Mouse (Mus musculus) MEL (cell line): ENCODE measurements around the gene Akt1. TPM values are rescaled to one million over a fixed set of nuclear protein-coding genes. Genes with fewer than 3 reads are reported as not detected.

Experiments used
- DNase-seq: peaks from one replicate; pipeline ENCODE4 v3.0.0; 2011; ENCODE audit warnings: low read depth, low spot score
- H3K27ac ChIP-seq: 2 replicates; pipeline ENCODE4 v1.5.1; 2012; ENCODE audit warnings: low read depth, mild to moderate bottlenecking, control low read depth, low read length, moderate library complexity; ENCODE audit not compliant: control insufficient read depth
- H3K27me3 ChIP-seq, 2 experiments: fragments of 150-350 bp in 1 of 2; sonication (generic) in 1 of 2; 2 replicates each; pipeline ENCODE4 v1.6.1; 2012; ENCODE audit warnings: low read length in 2 of 2, mild to moderate bottlenecking in 2 of 2, improper control_type of control experiment in 1 of 2, moderate library complexity in 1 of 2; ENCODE audit not compliant: insufficient read depth in 2 of 2, control insufficient read depth in 1 of 2
- H3K36me3 ChIP-seq, 2 experiments: 2 replicates each; pipeline ENCODE4 v1.6.1; 2012 to 2014; ENCODE audit warnings: low read length in 2 of 2, improper control_type of control experiment in 1 of 2, inconsistent platforms in 1 of 2, mild to moderate bottlenecking in 1 of 2; ENCODE audit not compliant: insufficient read depth in 2 of 2, control insufficient read depth in 1 of 2
- H3K4me1 ChIP-seq, 2 experiments: fragments of 150-350 bp in 1 of 2; sonication (generic) in 1 of 2; 2 replicates each; pipeline ENCODE4 v1.6.1; 2012; ENCODE audit warnings: low read length in 2 of 2, improper control_type of control experiment in 1 of 2, mild to moderate bottlenecking in 1 of 2; ENCODE audit not compliant: insufficient read depth in 2 of 2, control insufficient read depth in 1 of 2
- H3K4me3 ChIP-seq, 2 experiments: fragments of 150-350 bp in 1 of 2; sonication (generic) in 1 of 2; 2 replicates each; pipeline ENCODE4 v1.5.1; 2012; ENCODE audit warnings: low read depth in 2 of 2, low read length in 2 of 2, mild to moderate bottlenecking in 2 of 2, moderate library complexity in 2 of 2, control low read depth in 1 of 2, improper control_type of control experiment in 1 of 2; ENCODE audit not compliant: control insufficient read depth in 1 of 2, insufficient read depth in 1 of 2
- H3K79me2 ChIP-seq: 2 replicates; pipeline ENCODE4 v1.6.1; 2012; ENCODE audit warnings: mild to moderate bottlenecking, low read length, moderate library complexity; ENCODE audit not compliant: control insufficient read depth, poor library complexity, insufficient read depth
- H3K9ac ChIP-seq: 2 replicates; pipeline ENCODE4 v1.6.1; 2012; ENCODE audit warnings: low read depth, mild to moderate bottlenecking, control low read depth, low read length, moderate library complexity; ENCODE audit not compliant: control insufficient read depth, poor library complexity, severe bottlenecking
- H3K9me3 ChIP-seq: fragments of 150-350 bp; sonication (generic); replicated peaks from 2 replicates; pipeline ENCODE4 v1.6.1; 2012; ENCODE audit warnings: mild to moderate bottlenecking, low read length, improper control_type of control experiment, moderate library complexity; ENCODE audit not compliant: insufficient read depth
- CHD1 ChIP-seq: IDR thresholded peaks from 2 replicates; pipeline ENCODE4 v1.6.1; 2012; ENCODE audit warnings: low read depth, mild to moderate bottlenecking, inconsistent platforms, low read length, improper control_type of control experiment
- CHD2 ChIP-seq: IDR thresholded peaks from 2 replicates; pipeline ENCODE4 v1.6.1; 2011; ENCODE audit warnings: low read length, improper control_type of control experiment
- CTCF ChIP-seq, 3 experiments: IDR thresholded peaks in 2 of 3; conservative IDR thresholded peaks in 1 of 3; 2 replicates each; pipeline ENCODE4 v1.5.1; 2011 to 2012; ENCODE audit warnings: low read length in 3 of 3, low read depth in 2 of 3, mild to moderate bottlenecking in 2 of 3, improper control_type of control experiment in 1 of 3, inconsistent platforms in 1 of 3, mixed read lengths in 1 of 3, moderate library complexity in 1 of 3; ENCODE audit not compliant: control insufficient read depth in 1 of 3, insufficient read depth in 1 of 3, poor library complexity in 1 of 3, severe bottlenecking in 1 of 3
- E2F4 ChIP-seq: IDR thresholded peaks from 2 replicates; pipeline ENCODE4 v1.6.1; 2011; ENCODE audit warnings: low read depth, low read length, improper control_type of control experiment, borderline replicate concordance
- ELF1 ChIP-seq: IDR thresholded peaks from 2 replicates; pipeline ENCODE4 v1.6.1; 2014; ENCODE audit warnings: low read depth, mild to moderate bottlenecking, inconsistent platforms, low read length, improper control_type of control experiment, moderate library complexity
- EP300 ChIP-seq, 2 experiments: IDR thresholded peaks; 2 replicates each; pipeline ENCODE4 v1.6.1; 2011; ENCODE audit warnings: improper control_type of control experiment in 2 of 2, low read length in 2 of 2, low read depth in 1 of 2, mild to moderate bottlenecking in 1 of 2
- JUND ChIP-seq: IDR thresholded peaks from 2 replicates; pipeline ENCODE4 v1.6.1; 2011; ENCODE audit warnings: low read depth, mild to moderate bottlenecking, improper control_type of control experiment, low read length
- KAT2A ChIP-seq: conservative IDR thresholded peaks from 2 replicates; pipeline ENCODE4 v1.6.1; 2012; ENCODE audit warnings: low read depth, low read length, improper control_type of control experiment, inconsistent platforms
- MAFK ChIP-seq: IDR thresholded peaks from 2 replicates; pipeline ENCODE4 v1.6.1; 2011; ENCODE audit warnings: low read depth, mild to moderate bottlenecking, low read length, improper control_type of control experiment, borderline replicate concordance
- MAX ChIP-seq: IDR thresholded peaks from 2 replicates; pipeline ENCODE4 v1.6.1; 2011; ENCODE audit warnings: low read length, improper control_type of control experiment
- MAZ ChIP-seq: IDR thresholded peaks from 2 replicates; pipeline ENCODE4 v1.6.1; 2012; ENCODE audit warnings: low read depth, mild to moderate bottlenecking, inconsistent platforms, low read length, improper control_type of control experiment
- MXI1 ChIP-seq: IDR thresholded peaks from 2 replicates; pipeline ENCODE4 v1.6.1; 2011; ENCODE audit warnings: mild to moderate bottlenecking, low read depth, low read length, improper control_type of control experiment
- MYC ChIP-seq: IDR thresholded peaks from 2 replicates; pipeline ENCODE4 v1.6.1; 2011; ENCODE audit warnings: low read depth, mild to moderate bottlenecking, low read length, improper control_type of control experiment, moderate library complexity
- NELFE ChIP-seq: IDR thresholded peaks from 2 replicates; pipeline ENCODE4 v1.6.1; 2011; ENCODE audit warnings: low read depth, low read length, improper control_type of control experiment
- POLR2AphosphoS2 ChIP-seq: IDR thresholded peaks from 2 replicates; pipeline ENCODE4 v1.6.1; 2011; ENCODE audit warnings: low read length, improper control_type of control experiment
- POLR2AphosphoS5 ChIP-seq: IDR thresholded peaks from 2 replicates; pipeline ENCODE4 v1.6.1; 2012; ENCODE audit warnings: low read depth, borderline replicate concordance, mild to moderate bottlenecking, inconsistent platforms, low read length, moderate library complexity, mixed read lengths
- RCOR1 ChIP-seq: IDR thresholded peaks from 2 replicates; pipeline ENCODE4 v1.6.1; 2012; ENCODE audit warnings: low read depth, mild to moderate bottlenecking, inconsistent platforms, low read length, improper control_type of control experiment
- SIN3A ChIP-seq: IDR thresholded peaks from 2 replicates; pipeline ENCODE4 v1.6.1; 2012; ENCODE audit warnings: low read length, improper control_type of control experiment, inconsistent platforms
- SMC3 ChIP-seq: IDR thresholded peaks from 2 replicates; pipeline ENCODE4 v1.6.1; 2011; ENCODE audit warnings: low read depth, low read length, improper control_type of control experiment
- TAL1 ChIP-seq: IDR thresholded peaks from 2 replicates; pipeline ENCODE4 v1.6.1; 2012; ENCODE audit warnings: mild to moderate bottlenecking, inconsistent platforms, low read length, moderate library complexity, mixed read lengths
- TCF12 ChIP-seq: IDR thresholded peaks from 2 replicates; pipeline ENCODE4 v1.6.1; 2014; ENCODE audit warnings: low read depth, mild to moderate bottlenecking, inconsistent platforms, low read length, improper control_type of control experiment, moderate library complexity
- UBTF ChIP-seq: IDR thresholded peaks from 2 replicates; pipeline ENCODE4 v1.6.1; 2012; ENCODE audit warnings: low read depth, mild to moderate bottlenecking, inconsistent platforms, low read length, improper control_type of control experiment, moderate library complexity, borderline replicate concordance; ENCODE audit not compliant: insufficient read depth
- ZC3H11A ChIP-seq: IDR thresholded peaks from 2 replicates; pipeline ENCODE4 v1.6.1; 2012; ENCODE audit warnings: low read depth, mild to moderate bottlenecking, inconsistent platforms, low read length, improper control_type of control experiment
- ZKSCAN1 ChIP-seq: IDR thresholded peaks from 2 replicates; pipeline ENCODE4 v1.6.1; 2012; ENCODE audit warnings: low read depth, mild to moderate bottlenecking, inconsistent platforms, low read length, improper control_type of control experiment, moderate library complexity
- ZMIZ1 ChIP-seq: IDR thresholded peaks from 2 replicates; pipeline ENCODE4 v1.6.1; 2012; ENCODE audit warnings: low read depth, mild to moderate bottlenecking, inconsistent platforms, low read length, improper control_type of control experiment, moderate library complexity
- polyA plus RNA-seq, 2 experiments: library from polyadenylated mRNA; stranded (reverse) in 1 of 2; unstranded in 1 of 2; fragments of >175 nt in 1 of 2; fragments of >200 nt in 1 of 2; gene quantifications; 2 replicates each; pipeline versions ENCODE4 v1.2.1 to v1.2.4; 2012; ENCODE audit warnings: low replicate concordance in 2 of 2, low read depth in 1 of 2; ENCODE audit not compliant: insufficient read length in 2 of 2, insufficient read depth in 1 of 2, missing spikeins in 1 of 2
- total RNA-seq: library from RNA; depleted of rRNA; stranded (reverse); fragments of 300-350 nt; gene quantifications from 2 replicates; pipeline ENCODE4 v1.2.3, GENCODE M21; 2012

The Akt1 gene
- total and polyA plus RNA-seq, 3 experiments: 322 to 827 (median 764) TPM

- no peak for TF ChIP-seq CHD2
- Histone ChIP-seq H3K9ac (no peak overlapping the region), H3K79me2 (peaks cover 6% of the 10 kb centered on the region; the same call in 1 of the 2 replicates), H3K4me3 (no peak overlapping the region), H3K4me1 (peaks cover 17 to 36% of the 10 kb centered on the region in 2 experiments), H3K27me3 (no peaks in the 10 kb centered on the region), H3K9me3 (no peaks in the 10 kb centered on the region), H3K27ac (peak overlapping the region; percentile 57), H3K36me3 (peaks cover 0 to 26% of the 10 kb centered on the region in 2 experiments; a peak in 2 of 4 replicates)
- peak; percentile 71 for DNase-seq
These were observed 58.0 kb downstream of the Akt1 start for GRCm38 (mm10) chr12:112616668-112617067.

GRCm38 (mm10) chr12:112609031-112609430 lies 65.7 kb downstream of the Akt1 start:
- Histone ChIP-seq H3K36me3 (peaks cover 0 to 10% of the 10 kb centered on the region in 2 experiments; a peak in 2 of 4 replicates), H3K9ac (no peak overlapping the region), H3K27me3 (no peaks in the 10 kb centered on the region), H3K4me1 (no peaks in the 10 kb centered on the region), H3K27ac (no peak overlapping the region), H3K4me3 (no peak overlapping the region), H3K79me2 (no peaks in the 10 kb centered on the region), H3K9me3 (no peaks in the 10 kb centered on the region)
- DNase-seq: no peak
- TF ChIP-seq JUND (no peak), MYC (no peak), E2F4 (no peak), MAFK (no peak), ZKSCAN1 (no peak), CTCF (IDR thresholded peaks at IDR 0.05 in 2 of 3, conservative IDR thresholded peaks at IDR 0.05 in 1 of 3; ENCODE audit: control insufficient read depth in 1 of 3, insufficient read depth in 1 of 3, low read depth in 2 of 3, low read length in 3 of 3, poor library complexity in 1 of 3, severe bottlenecking in 1 of 3) (no peak), MAZ (no peak), SIN3A (no peak), MXI1 (no peak), CHD1 (no peak), ZMIZ1 (no peak)

DNA sequence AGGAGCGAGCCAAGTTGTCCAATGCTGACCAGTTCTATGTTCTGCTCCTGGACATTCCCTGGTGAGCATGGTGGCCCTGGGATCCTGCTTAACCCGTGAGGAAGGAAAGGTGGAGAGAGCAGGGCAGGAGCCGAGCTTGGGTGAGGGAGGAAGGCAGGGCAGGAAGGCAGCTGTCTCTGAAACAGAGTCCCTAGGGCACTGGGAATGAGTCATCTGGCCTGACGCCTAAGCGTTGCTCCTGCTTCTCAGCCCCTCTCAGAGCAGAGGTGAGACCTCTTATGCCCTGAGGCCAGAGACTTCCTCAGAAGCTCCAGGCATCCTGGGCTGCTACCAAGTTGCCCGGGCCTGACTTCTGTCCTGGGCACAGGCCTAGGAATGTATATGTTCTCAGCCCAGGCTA lies 67.7 kb downstream of the Akt1 start:
- no peak overlapping the region for H3K4me3 ChIP-seq
- no peaks in the 10 kb centered on the region for H3K9me3 ChIP-seq
- DNase-seq: no peak
- H3K9ac ChIP-seq: no peak overlapping the region
- no peaks in the 10 kb centered on the region for H3K79me2 ChIP-seq
- H3K36me3 ChIP-seq: peaks cover 0 to 10% of the 10 kb centered on the region in 2 experiments; a peak in 2 of 4 replicates
- no peak overlapping the region for H3K27ac ChIP-seq
- no peaks in the 10 kb centered on the region for H3K27me3 ChIP-seq
- H3K4me1 ChIP-seq: no peaks in the 10 kb centered on the region
- TF ChIP-seq SMC3 (no peak), NELFE (no peak), CHD2 (no peak), JUND (no peak), MAZ (no peak), ZC3H11A (no peak), MAFK (no peak), MYC (no peak), POLR2AphosphoS2 (no peak), KAT2A (no peak), RCOR1 (no peak), MAX (no peak), UBTF (no peak), TAL1 (no peak), CTCF (IDR thresholded peaks at IDR 0.05 in 2 of 3, conservative IDR thresholded peaks at IDR 0.05 in 1 of 3; ENCODE audit: control insufficient read depth in 1 of 3, insufficient read depth in 1 of 3, low read depth in 2 of 3, low read length in 3 of 3, poor library complexity in 1 of 3, severe bottlenecking in 1 of 3) (no peak), TCF12 (no peak), POLR2AphosphoS5 (no peak), ELF1 (no peak), MXI1 (no peak), EP300 (IDR thresholded peaks at IDR 0.05; ENCODE audit: low read depth in 1 of 2, low read length in 2 of 2) (no peak)
